Mouse (Mus musculus) limb, embryonic 10.5 days (tissue): ENCODE measurements around the gene Ube2d1. TPM values are rescaled to one million over a fixed set of nuclear protein-coding genes. Genes with fewer than 3 reads are reported as not detected.

Experiments used
- DNase-seq: peaks from one replicate; pipeline ENCODE4 v3.0.0-alpha.2; 2017; ENCODE audit warnings: low spot score
- H3K27ac ChIP-seq: fragments of 300-500 bp; sonication (generic); 2 replicates; pipeline ENCODE4 v1.5.1; 2016; ENCODE audit warnings: mild to moderate bottlenecking
- H3K27me3 ChIP-seq: fragments of 300-500 bp; sonication (generic); 2 replicates; pipeline ENCODE4 v1.6.1; 2016; ENCODE audit warnings: low read depth, mild to moderate bottlenecking; ENCODE audit not compliant: poor library complexity, severe bottlenecking
- H3K36me3 ChIP-seq: fragments of 300-500 bp; sonication (generic); 2 replicates; pipeline ENCODE4 v1.6.1; 2016; ENCODE audit warnings: mild to moderate bottlenecking, moderate library complexity
- H3K4me1 ChIP-seq: fragments of 300-500 bp; sonication (generic); 2 replicates; pipeline ENCODE4 v1.6.1; 2016
- H3K4me3 ChIP-seq: fragments of 300-500 bp; sonication (generic); 2 replicates; pipeline ENCODE4 v1.5.1; 2016; ENCODE audit warnings: mild to moderate bottlenecking, moderate library complexity
- H3K9me3 ChIP-seq: fragments of 300-500 bp; sonication (generic); replicated peaks from 2 replicates; pipeline ENCODE4 v1.6.1; 2016; ENCODE audit warnings: mild to moderate bottlenecking
- WGBS: fragments of 180-500 bp; shearing (Covaris S2); methylation state at CpG from one replicate; pipeline ENCODE4 v1.1.7; 2016; 5-methylcytosine and 5-hydroxymethylcytosine counted together
- polyA plus RNA-seq: library from polyadenylated mRNA; unstranded; fragments of >200 nt; fragmentation: Nextera tagmentation; extraction: Ambion mirVana; gene quantifications from 2 replicates; pipeline ENCODE4 v1.2.1, GENCODE M21; 2016

The Ube2d1 gene
- polyA plus RNA-seq, 1 experiment from 2014 or later: 86.7 TPM

GRCm38 (mm10) chr10:71273008-71273739 is 11.9 kb downstream of the Ube2d1 start:
- no peak overlapping the region for H3K27ac ChIP-seq
- WGBS: 48% methylated on average over 9 of the region's 9 CpGs
- no peak for DNase-seq
- H3K4me3 ChIP-seq: no peak overlapping the region
- no peaks in the 10 kb centered on the region for H3K9me3 ChIP-seq
- H3K4me1 ChIP-seq: peaks cover 8% of the 10 kb centered on the region; the same call in 1 of the 2 replicates
- H3K27me3 ChIP-seq: no peaks in the 10 kb centered on the region
- H3K36me3 ChIP-seq: peaks cover 22% of the 10 kb centered on the region

GRCm38 (mm10) chr10:71267973-71268372 is 17.1 kb downstream of the Ube2d1 start:
- H3K36me3 ChIP-seq: 0 out of 2 replicates have a peak, but pooled peaks cover 3% of the 10 kb centered on the region
- no peak for DNase-seq
- WGBS: 95% methylated on average over 2 of the region's 2 CpGs

GRCm38 (mm10) chr10:71267511-71267910 is 17.6 kb downstream of the Ube2d1 start:
- 86% methylated on average over 11 of the region's 11 CpGs for WGBS
- DNase-seq: no peak
- peaks cover 7% of the 10 kb centered on the region; the same call in 1 of the 2 replicates for H3K36me3 ChIP-seq
- H3K4me3 ChIP-seq: no peak overlapping the region
- H3K9me3 ChIP-seq: no peaks in the 10 kb centered on the region
- peaks cover 9% of the 10 kb centered on the region for H3K4me1 ChIP-seq
- no peaks in the 10 kb centered on the region for H3K27me3 ChIP-seq
- no peak overlapping the region for H3K27ac ChIP-seq

More at GRCm38 (mm10) chr10:71267973-71268372, 17.1 kb downstream of the Ube2d1 start:
- H3K4me1 ChIP-seq: peaks cover 10% of the 10 kb centered on the region
- H3K27me3 ChIP-seq: no peaks in the 10 kb centered on the region
- H3K27ac ChIP-seq: no peak overlapping the region
- H3K9me3 ChIP-seq: no peaks in the 10 kb centered on the region
- H3K4me3 ChIP-seq: no peak overlapping the region

- 83% methylated on average over 4 of the region's 4 CpGs for WGBS
- Histone ChIP-seq H3K27me3 (no peaks in the 10 kb centered on the region), H3K36me3 (peaks cover 30% of the 10 kb centered on the region), H3K4me1 (peaks cover 9% of the 10 kb centered on the region), H3K4me3 (no peak overlapping the region), H3K9me3 (no peaks in the 10 kb centered on the region), H3K27ac (no peak overlapping the region)
- no peak for DNase-seq
These were observed 20.0 kb downstream of the Ube2d1 start for GRCm38 (mm10) chr10:71265067-71265466.

- no peaks in the 10 kb centered on the region for H3K27me3 ChIP-seq
- no peaks in the 10 kb centered on the region for H3K9me3 ChIP-seq
- peaks cover 58% of the 10 kb centered on the region for H3K36me3 ChIP-seq
- H3K4me3 ChIP-seq: no peak overlapping the region
- 87% methylated on average over 8 of the region's 8 CpGs for WGBS
- DNase-seq: no peak
- H3K27ac ChIP-seq: no peak overlapping the region
- no peaks in the 10 kb centered on the region for H3K4me1 ChIP-seq
These were observed 23.4 kb downstream of the Ube2d1 start for GRCm38 (mm10) chr10:71261637-71262036.

- WGBS: 92% methylated on average over 5 of the region's 5 CpGs
- Histone ChIP-seq H3K9me3 (no peaks in the 10 kb centered on the region), H3K36me3 (peaks cover 83% of the 10 kb centered on the region), H3K4me1 (no peaks in the 10 kb centered on the region), H3K4me3 (no peak overlapping the region), H3K27ac (no peak overlapping the region), H3K27me3 (no peaks in the 10 kb centered on the region)
- DNase-seq: no peak
These were observed 26.1 kb downstream of the Ube2d1 start for GRCm38 (mm10) chr10:71258943-71259342.

- Histone ChIP-seq H3K4me3 (no peak overlapping the region), H3K27me3 (no peaks in the 10 kb centered on the region), H3K4me1 (no peaks in the 10 kb centered on the region), H3K36me3 (peaks cover 83% of the 10 kb centered on the region), H3K27ac (no peak overlapping the region), H3K9me3 (no peaks in the 10 kb centered on the region)
- DNase-seq: no peak
- WGBS: 88% methylated on average over 8 of the region's 8 CpGs
These were observed 26.5 kb downstream of the Ube2d1 start for GRCm38 (mm10) chr10:71258516-71258915.

GRCm38 (mm10) chr10:71253147-71253546 is 31.9 kb downstream of the Ube2d1 start:
- H3K27me3 ChIP-seq: no peaks in the 10 kb centered on the region
- 79% methylated on average over 4 of the region's 4 CpGs for WGBS

GRCm38 (mm10) chr10:71252421-71252820 is 32.6 kb downstream of the Ube2d1 start:
- 77% methylated on average over 5 of the region's 5 CpGs for WGBS

More at GRCm38 (mm10) chr10:71253147-71253546, 31.9 kb downstream of the Ube2d1 start:
- H3K4me3 ChIP-seq: no peak overlapping the region
- H3K9me3 ChIP-seq: no peaks in the 10 kb centered on the region
- no peak for DNase-seq
- no peak overlapping the region for H3K27ac ChIP-seq
- peaks cover 37% of the 10 kb centered on the region for H3K36me3 ChIP-seq
- H3K4me1 ChIP-seq: no peaks in the 10 kb centered on the region

GRCm38 (mm10) chr10:71251846-71252245 is 33.2 kb downstream of the Ube2d1 start:
- H3K27me3 ChIP-seq: no peaks in the 10 kb centered on the region
- H3K4me3 ChIP-seq: no peak overlapping the region
- WGBS: 87% methylated on average over 5 of the region's 5 CpGs
- H3K27ac ChIP-seq: no peak overlapping the region
- peaks cover 28% of the 10 kb centered on the region for H3K36me3 ChIP-seq
- H3K9me3 ChIP-seq: no peaks in the 10 kb centered on the region
- DNase-seq: no peak
- H3K4me1 ChIP-seq: no peaks in the 10 kb centered on the region

More at GRCm38 (mm10) chr10:71252421-71252820, 32.6 kb downstream of the Ube2d1 start:
- H3K27me3 ChIP-seq: no peaks in the 10 kb centered on the region
- no peak for DNase-seq
- H3K27ac ChIP-seq: no peak overlapping the region
- H3K4me1 ChIP-seq: no peaks in the 10 kb centered on the region
- H3K36me3 ChIP-seq: peaks cover 30% of the 10 kb centered on the region
- H3K9me3 ChIP-seq: no peaks in the 10 kb centered on the region
- no peak overlapping the region for H3K4me3 ChIP-seq

GRCm38 (mm10) chr10:71251256-71251655 is 33.8 kb downstream of the Ube2d1 start:
- WGBS: 93% methylated on average over 5 of the region's 5 CpGs
- H3K36me3 ChIP-seq: peaks cover 22% of the 10 kb centered on the region
- no peak overlapping the region for H3K27ac ChIP-seq
- H3K4me3 ChIP-seq: no peak overlapping the region
- no peaks in the 10 kb centered on the region for H3K4me1 ChIP-seq
- no peaks in the 10 kb centered on the region for H3K9me3 ChIP-seq
- H3K27me3 ChIP-seq: no peaks in the 10 kb centered on the region
- DNase-seq: no peak

- Histone ChIP-seq H3K36me3 (peaks cover 16% of the 10 kb centered on the region), H3K4me3 (no peak overlapping the region), H3K27ac (no peak overlapping the region), H3K9me3 (no peaks in the 10 kb centered on the region), H3K27me3 (no peaks in the 10 kb centered on the region), H3K4me1 (no peaks in the 10 kb centered on the region)
- 86% methylated on average over 17 of the region's 17 CpGs for WGBS
- DNase-seq: no peak
These were observed 34.6 kb downstream of the Ube2d1 start for GRCm38 (mm10) chr10:71250472-71250871.

GRCm38 (mm10) chr10:71249086-71249880 is 35.8 kb downstream of the Ube2d1 start:
- no peaks in the 10 kb centered on the region for H3K9me3 ChIP-seq
- H3K27me3 ChIP-seq: no peaks in the 10 kb centered on the region
- H3K27ac ChIP-seq: no peak overlapping the region
- H3K36me3 ChIP-seq: peaks cover 4% of the 10 kb centered on the region
- DNase-seq: no peak
- H3K4me3 ChIP-seq: no peak overlapping the region
- H3K4me1 ChIP-seq: no peaks in the 10 kb centered on the region
- 90% methylated on average over 10 of the region's 10 CpGs for WGBS
